Mouse (Mus musculus) myocyte (in vitro differentiated cells): Measurements from ENCODE around the gene Rps15a. TPM values are rescaled to one million over a fixed set of nuclear protein-coding genes. Genes with fewer than 3 reads are reported as not detected.
A peak's percentile ranks its signal among the peaks of the same experiment; 100 is the strongest.

Experiments used
- H3K27me3 ChIP-seq: one replicate; pipeline ENCODE4 v1.6.1; 2011; ENCODE audit not compliant: control insufficient read depth, insufficient read depth, insufficient read length
- H3K36me3 ChIP-seq: one replicate; pipeline ENCODE4 v1.6.1; 2011; ENCODE audit not compliant: control insufficient read depth, insufficient read depth
- H3K4me2 ChIP-seq: one replicate; pipeline ENCODE4 v1.6.1; 2011; ENCODE audit warnings: low read depth, control low read depth
- H3K4me3 ChIP-seq: one replicate; pipeline ENCODE4 v1.5.1; 2011; ENCODE audit warnings: mild to moderate bottlenecking, control low read depth, moderate library complexity
- H3K79me2 ChIP-seq: one replicate; pipeline ENCODE4 v1.6.1; 2011; ENCODE audit not compliant: control insufficient read depth, insufficient read depth
- H3ac ChIP-seq: one replicate; pipeline ENCODE4 v1.6.1; 2011; ENCODE audit not compliant: control insufficient read depth, insufficient read length
- CEBPB ChIP-seq: IDR thresholded peaks from 2 replicates; pipeline ENCODE4 v1.6.1; 2011; ENCODE audit warnings: mild to moderate bottlenecking, moderate library complexity; ENCODE audit not compliant: poor library complexity, insufficient read depth, severe bottlenecking
- E2F4 ChIP-seq: IDR thresholded peaks from one replicate; pipeline ENCODE4 v1.6.1; 2011; ENCODE audit warnings: mild to moderate bottlenecking, control low read depth, moderate library complexity; ENCODE audit not compliant: insufficient read depth
- MAX ChIP-seq: IDR thresholded peaks from one replicate; pipeline ENCODE4 v1.6.1; 2011; ENCODE audit warnings: low read depth, mild to moderate bottlenecking, control low read depth
- MYOD1 ChIP-seq, 3 experiments: IDR thresholded peaks; one replicate each; pipeline ENCODE4 v1.6.1; 2011; ENCODE audit warnings: control low read depth in 2 of 3, low read depth in 2 of 3, mild to moderate bottlenecking in 2 of 3, moderate library complexity in 1 of 3; ENCODE audit not compliant: insufficient read length in 2 of 3, control insufficient read depth in 1 of 3
- MYOG ChIP-seq, 3 experiments: IDR thresholded peaks; one replicate each; pipeline ENCODE4 v1.6.1; 2011; ENCODE audit warnings: control low read depth in 2 of 3, low read depth in 2 of 3, mild to moderate bottlenecking in 2 of 3; ENCODE audit not compliant: insufficient read length in 2 of 3, control insufficient read depth in 1 of 3, insufficient read depth in 1 of 3
- POLR2A ChIP-seq: IDR thresholded peaks from one replicate; pipeline ENCODE4 v1.6.1; 2011; ENCODE audit warnings: low read depth, mild to moderate bottlenecking, control low read depth, moderate library complexity; ENCODE audit not compliant: insufficient read length
- POLR2AphosphoS2 ChIP-seq: IDR thresholded peaks from one replicate; pipeline ENCODE4 v1.6.1; 2011; ENCODE audit warnings: low read depth, control low read depth; ENCODE audit not compliant: insufficient read length
- REST ChIP-seq: IDR thresholded peaks from one replicate; pipeline ENCODE4 v1.6.1; 2011; ENCODE audit warnings: mild to moderate bottlenecking, control low read depth, moderate library complexity; ENCODE audit not compliant: insufficient read depth, insufficient read length
- SRF ChIP-seq: IDR thresholded peaks from one replicate; pipeline ENCODE4 v1.6.1; 2011; ENCODE audit warnings: low read depth; ENCODE audit not compliant: control insufficient read depth, insufficient read length
- TCF12 ChIP-seq: IDR thresholded peaks from one replicate; pipeline ENCODE4 v1.6.1; 2011; ENCODE audit warnings: mild to moderate bottlenecking, control low read depth; ENCODE audit not compliant: poor library complexity, insufficient read depth, severe bottlenecking
- TCF3 ChIP-seq: IDR thresholded peaks from one replicate; pipeline ENCODE4 v1.6.1; 2011; ENCODE audit warnings: low read depth, control low read depth; ENCODE audit not compliant: insufficient read length
- USF1 ChIP-seq: IDR thresholded peaks from one replicate; pipeline ENCODE4 v1.6.1; 2011; ENCODE audit warnings: low read depth, mild to moderate bottlenecking, control low read depth, moderate library complexity
- polyA plus RNA-seq: library from polyadenylated mRNA; unstranded; fragments of >200 nt; fragmentation: generic; extraction: Trizol; gene quantifications from one replicate; pipeline ENCODE4 v1.2.1, GENCODE M21; 2012; ENCODE audit warnings: missing spikeins

The Rps15a gene
- polyA plus RNA-seq, 1 experiment = 1,920 TPM

- no peak overlapping the region for H3K4me2 ChIP-seq
- H3K79me2 ChIP-seq = peaks cover 26% of the 10 kb centered on the region
- H3K27me3 ChIP-seq = no peaks in the 10 kb centered on the region
- H3K36me3 ChIP-seq = peaks cover 61% of the 10 kb centered on the region
- TF ChIP-seq TCF12 (no peak), POLR2AphosphoS2 (peak; percentile 28)
- H3ac ChIP-seq = no peak overlapping the region
- no peak overlapping the region for H3K4me3 ChIP-seq
Observed at GRCm38 (mm10) chr7:118107671-118108070, 8.3 kb downstream of the Rps15a start.

- no peak overlapping the region for H3K4me2 ChIP-seq
- peaks cover 37% of the 10 kb centered on the region for H3K36me3 ChIP-seq
- H3K27me3 ChIP-seq = no peaks in the 10 kb centered on the region
- H3ac ChIP-seq = no peak overlapping the region
- H3K79me2 ChIP-seq = no peaks in the 10 kb centered on the region
- H3K4me3 ChIP-seq = no peak overlapping the region
- TF ChIP-seq USF1 (peak; percentile 46), POLR2AphosphoS2 (no peak)
Observed at GRCm38 (mm10) chr7:118104458-118105052, 11.4 kb downstream of the Rps15a start.

GRCm38 (mm10) chr7:118103462-118104379, 12.3 kb downstream of the Rps15a start:
- TF ChIP-seq TCF12 = no peak
- TF ChIP-seq SRF = no peak
- TF ChIP-seq POLR2AphosphoS2 = peak; percentile 65
- H3K4me3 ChIP-seq = no peak overlapping the region
- H3K27me3 ChIP-seq = no peaks in the 10 kb centered on the region
- peaks cover 28% of the 10 kb centered on the region for H3K36me3 ChIP-seq
- no peak overlapping the region for H3K4me2 ChIP-seq
- no peaks in the 10 kb centered on the region for H3K79me2 ChIP-seq
- no peak overlapping the region for H3ac ChIP-seq

GRCm38 (mm10) chr7:118102678-118103461, 13.1 kb downstream of the Rps15a start:
- no peak overlapping the region for H3K4me3 ChIP-seq
- H3K79me2 ChIP-seq = no peaks in the 10 kb centered on the region
- no peak overlapping the region for H3ac ChIP-seq
- no peaks in the 10 kb centered on the region for H3K27me3 ChIP-seq
- H3K4me2 ChIP-seq = no peak overlapping the region
- TF ChIP-seq REST (no peak), E2F4 (no peak), USF1 (no peak), CEBPB (no peak), TCF12 (no peak), MAX (no peak)
- H3K36me3 ChIP-seq = peaks cover 20% of the 10 kb centered on the region

- TF ChIP-seq E2F4 (no peak), POLR2A (no peak), TCF3 (no peak), POLR2AphosphoS2 (no peak), MYOG (IDR thresholded peaks at IDR 0.05; ENCODE audit: control insufficient read depth in 1 of 3, insufficient read depth in 1 of 3, insufficient read length in 2 of 3, low read depth in 2 of 3) (no peak), MAX (no peak), MYOD1 (IDR thresholded peaks at IDR 0.05; ENCODE audit: control insufficient read depth in 1 of 3, insufficient read length in 2 of 3, low read depth in 2 of 3) (no peak), SRF (no peak), REST (no peak), CEBPB (no peak), USF1 (no peak), TCF12 (no peak)
- Histone ChIP-seq H3K36me3 (peaks cover 13% of the 10 kb centered on the region), H3K27me3 (no peaks in the 10 kb centered on the region), H3K4me2 (no peak overlapping the region), H3K79me2 (no peaks in the 10 kb centered on the region), H3ac (no peak overlapping the region), H3K4me3 (no peak overlapping the region)
Observed at GRCm38 (mm10) chr7:118102231-118102630, 13.8 kb downstream of the Rps15a start.
